Mouse (Mus musculus): ENCODE measurements around the gene Jazf1.

DNA sequence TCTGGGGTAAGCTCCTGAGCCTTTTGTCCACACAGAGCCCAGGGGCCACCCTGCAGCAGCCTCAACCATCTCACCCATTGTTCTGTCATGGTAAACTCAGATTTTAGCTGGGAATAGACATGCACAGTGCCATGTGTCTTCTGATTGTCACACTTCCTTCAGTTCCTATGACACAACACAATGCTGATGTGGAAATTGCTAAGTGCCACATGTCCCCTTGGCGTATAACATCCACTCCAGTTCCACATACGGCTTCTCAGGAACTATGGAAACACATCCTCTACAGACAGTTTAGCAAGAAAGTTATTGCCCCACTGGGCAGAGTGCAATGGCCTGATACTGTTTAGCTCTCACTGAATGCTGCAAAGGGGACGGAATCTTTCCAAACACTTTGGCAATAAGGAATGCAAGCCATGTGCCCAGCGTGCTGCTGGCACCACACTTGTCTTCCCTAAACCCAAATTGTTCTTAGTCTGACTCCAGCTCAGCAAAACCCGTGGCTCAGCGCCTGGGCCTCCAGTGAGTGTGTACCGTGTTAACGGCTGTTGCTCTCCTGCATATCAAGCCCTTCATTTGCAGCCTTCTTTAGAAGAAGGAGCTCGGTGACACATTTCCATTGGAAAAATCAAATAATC is 207.1 kb downstream of the Jazf1 start:
- TF ChIP-seq CHD2 (IDR thresholded peaks at IDR 0.05; ENCODE audit: low read depth, low read length) (no peak), ZNF384 (IDR thresholded peaks at IDR 0.05; ENCODE audit: low read depth, low read length) (no peak), MAFK (IDR thresholded peaks at IDR 0.05; ENCODE audit: insufficient read depth, low read depth, low read length) (no peak), ZC3H11A (IDR thresholded peaks at IDR 0.05; ENCODE audit: borderline replicate concordance, low read depth, low read length) (no peak), HCFC1 (IDR thresholded peaks at IDR 0.05; ENCODE audit: borderline replicate concordance, insufficient read depth, low read length) (no peak)
